Mouse (Mus musculus): Measurements from ENCODE around the gene Amy2a1. TPM values are rescaled to one million over a fixed set of nuclear protein-coding genes. Genes with fewer than 3 reads are reported as not detected.
"Not testable (repeated sequence)": the region's sequence is repeated elsewhere in the genome, so short reads cannot be mapped to it uniquely, and the experiment has no call there.

The Amy2a1 gene
- not detected for total RNA-seq (2021)

GRCm38 (mm10) chr3:113532328-113532727 is at the start of gene Amy2a1:
Amy2a1 (minus strand) TSS chr3:113532428.
- intact Hi-C loops (cut with DNase I); DNase-seq (ENCODE audit: extremely low spot score in 1 of 2, low spot score in 2 of 2): not testable (repeated sequence)

- DNase-seq (ENCODE audit: extremely low spot score in 1 of 2, low spot score in 2 of 2) = no peak
- intact Hi-C loops (cut with DNase I) = no loop called here
These were observed 42.4 kb upstream of the Amy2a1 start for GRCm38 (mm10) chr3:113574578-113574977.

GRCm38 (mm10) chr3:113574138-113574537 is 41.9 kb upstream of the Amy2a1 start:
- intact Hi-C loops (cut with DNase I) = no loop called here

GRCm38 (mm10) chr3:113572158-113572557 is 39.9 kb upstream of the Amy2a1 start:
- intact Hi-C loops (cut with DNase I) = no loop called here

More at GRCm38 (mm10) chr3:113574138-113574537, 41.9 kb upstream of the Amy2a1 start:
- no peak for DNase-seq (ENCODE audit: extremely low spot score in 1 of 2, low spot score in 2 of 2)

GRCm38 (mm10) chr3:113539692-113540091 is 7.5 kb upstream of the Amy2a1 start:
- no peak for DNase-seq (ENCODE audit: extremely low spot score in 1 of 2, low spot score in 2 of 2)
- intact Hi-C loops (cut with DNase I) = no loop called here

More at GRCm38 (mm10) chr3:113572158-113572557, 39.9 kb upstream of the Amy2a1 start:
- no peak for DNase-seq (ENCODE audit: extremely low spot score in 1 of 2, low spot score in 2 of 2)

Other genes with a start within 250 kb of the Amy2a1 start
- gene Amy2a4, start 241.0 kb downstream of the Amy2a1 start, total RNA-seq (2021) = not detected
- gene Amy2a3, start 208.4 kb downstream of the Amy2a1 start, total RNA-seq (2021) = not detected
- gene Amy2a2, start 175.8 kb downstream of the Amy2a1 start, total RNA-seq (2021) = not detected
- 10 to 100 TPM; 11.2 to 15.1 TPM for gene Amy1, start 74.3 kb upstream of the Amy2a1 start, total RNA-seq (2021)
- 10 to 100 TPM; 27.8 to 30.4 TPM for gene Rnpc3, start 97.7 kb upstream of the Amy2a1 start, total RNA-seq (2021)

All from left cerebral cortex, postnatal 10 days (tissue).